Mouse (Mus musculus): ENCODE data around the gene Srgap2. TPM values are rescaled to one million over a fixed set of nuclear protein-coding genes. Genes with fewer than 3 reads are reported as not detected.

Srgap2 gene
- polyA plus RNA-seq, 1 experiment from 2014 or later: 19.5 TPM

GRCm38 (mm10) chr1:131284616-131285015 is 242.5 kb downstream of the Srgap2 start:
- no peak overlapping the region for H3K4me2 ChIP-seq (ENCODE audit: low read depth, severe bottlenecking)
- H3K27me3 ChIP-seq (ENCODE audit: control insufficient read depth, insufficient read depth, low read length): no peaks in the 10 kb centered on the region
- 86% methylated on average over 4 of the region's 4 CpGs for WGBS
- H3K36me3 ChIP-seq (ENCODE audit: control insufficient read depth, insufficient read depth, low read length): no peaks in the 10 kb centered on the region
- H3K4me1 ChIP-seq (ENCODE audit: control insufficient read depth, insufficient read depth, low read length): peaks cover under 1% of the 10 kb centered on the region; the same call in 1 of the 2 replicates
- DNase-seq (ENCODE audit: low spot score): no peak
- no peak overlapping the region for H3K4me3 ChIP-seq (ENCODE audit: low read depth, low read length)
- no peak overlapping the region for H3K27ac ChIP-seq (replicated peaks; ENCODE audit: low read depth, low read length)
- no peaks in the 10 kb centered on the region for H3K9me3 ChIP-seq (ENCODE audit: control insufficient read depth, low read length)
- no peak for ATAC-seq (ENCODE audit: insufficient number of reproducible peaks, low FRiP score, low TSS enrichment, low read depth)
- H3K9ac ChIP-seq (ENCODE audit: low read length): no peak overlapping the region

- Histone ChIP-seq H3K4me2 (ENCODE audit: low read depth, severe bottlenecking) (no peak overlapping the region), H3K27ac (replicated peaks; ENCODE audit: low read depth, low read length) (no peak overlapping the region), H3K27me3 (ENCODE audit: control insufficient read depth, insufficient read depth, low read length) (no peaks in the 10 kb centered on the region), H3K9me3 (ENCODE audit: control insufficient read depth, low read length) (no peaks in the 10 kb centered on the region), H3K36me3 (ENCODE audit: control insufficient read depth, insufficient read depth, low read length) (no peaks in the 10 kb centered on the region), H3K9ac (ENCODE audit: low read length) (no peak overlapping the region), H3K4me1 (ENCODE audit: control insufficient read depth, insufficient read depth, low read length) (peaks cover 3% of the 10 kb centered on the region; the same call in 1 of the 2 replicates), H3K4me3 (ENCODE audit: low read depth, low read length) (no peak overlapping the region)
- DNase-seq (ENCODE audit: low spot score) (no peak), ATAC-seq (ENCODE audit: insufficient number of reproducible peaks, low FRiP score, low TSS enrichment, low read depth) (no peak)
- WGBS: 76% methylated on average over 1 of the region's 1 CpGs
Measured at GRCm38 (mm10) chr1:131284167-131284566, 243.0 kb downstream of the Srgap2 start.

DNA sequence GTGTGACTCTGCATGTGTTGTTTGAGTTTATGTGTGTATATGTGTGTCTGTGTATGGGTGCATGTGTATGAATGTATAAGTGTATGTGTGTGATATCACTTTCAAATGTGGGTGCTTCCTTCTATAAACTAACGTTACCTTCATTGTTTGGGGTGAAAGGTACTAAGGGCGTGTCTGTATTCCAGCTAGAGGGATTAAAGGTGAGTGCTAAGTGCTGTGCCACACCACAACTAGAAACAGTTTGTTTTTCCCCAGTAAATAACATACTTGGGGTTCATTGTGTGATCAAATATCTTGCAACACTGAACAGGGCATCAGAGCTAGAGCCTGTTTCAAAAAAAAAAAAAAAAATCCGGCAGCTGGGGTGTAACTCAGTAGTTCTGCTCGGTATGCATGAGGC is 245.4 kb downstream of the Srgap2 start:
- DNase-seq (ENCODE audit: low spot score) (no peak), ATAC-seq (ENCODE audit: insufficient number of reproducible peaks, low FRiP score, low TSS enrichment, low read depth) (no peak)
- peaks cover 6% of the 10 kb centered on the region for H3K4me1 ChIP-seq (ENCODE audit: control insufficient read depth, insufficient read depth, low read length)
- 63% methylated on average over 4 of the region's 4 CpGs for WGBS
- no peak overlapping the region for H3K4me2 ChIP-seq (ENCODE audit: low read depth, severe bottlenecking)
- no peaks in the 10 kb centered on the region for H3K36me3 ChIP-seq (ENCODE audit: control insufficient read depth, insufficient read depth, low read length)
- no peak overlapping the region for H3K9ac ChIP-seq (ENCODE audit: low read length)
- H3K4me3 ChIP-seq (ENCODE audit: low read depth, low read length): no peak overlapping the region
- H3K9me3 ChIP-seq (ENCODE audit: control insufficient read depth, low read length): no peaks in the 10 kb centered on the region
- no peak overlapping the region for H3K27ac ChIP-seq (replicated peaks; ENCODE audit: low read depth, low read length)
- no peaks in the 10 kb centered on the region for H3K27me3 ChIP-seq (ENCODE audit: control insufficient read depth, insufficient read depth, low read length)

- ATAC-seq (ENCODE audit: insufficient number of reproducible peaks, low FRiP score, low TSS enrichment, low read depth) (no peak), DNase-seq (ENCODE audit: low spot score) (no peak)
- Histone ChIP-seq H3K9ac (ENCODE audit: low read length) (no peak overlapping the region), H3K27me3 (ENCODE audit: control insufficient read depth, insufficient read depth, low read length) (no peaks in the 10 kb centered on the region), H3K4me1 (ENCODE audit: control insufficient read depth, insufficient read depth, low read length) (peaks cover 6% of the 10 kb centered on the region), H3K9me3 (ENCODE audit: control insufficient read depth, low read length) (no peaks in the 10 kb centered on the region), H3K27ac (replicated peaks; ENCODE audit: low read depth, low read length) (no peak overlapping the region), H3K4me3 (ENCODE audit: low read depth, low read length) (no peak overlapping the region), H3K4me2 (ENCODE audit: low read depth, severe bottlenecking) (no peak overlapping the region), H3K36me3 (ENCODE audit: control insufficient read depth, insufficient read depth, low read length) (no peaks in the 10 kb centered on the region)
- WGBS: 41% methylated on average over 3 of the region's 3 CpGs
Measured at GRCm38 (mm10) chr1:131280280-131280679, 246.9 kb downstream of the Srgap2 start.

DNA sequence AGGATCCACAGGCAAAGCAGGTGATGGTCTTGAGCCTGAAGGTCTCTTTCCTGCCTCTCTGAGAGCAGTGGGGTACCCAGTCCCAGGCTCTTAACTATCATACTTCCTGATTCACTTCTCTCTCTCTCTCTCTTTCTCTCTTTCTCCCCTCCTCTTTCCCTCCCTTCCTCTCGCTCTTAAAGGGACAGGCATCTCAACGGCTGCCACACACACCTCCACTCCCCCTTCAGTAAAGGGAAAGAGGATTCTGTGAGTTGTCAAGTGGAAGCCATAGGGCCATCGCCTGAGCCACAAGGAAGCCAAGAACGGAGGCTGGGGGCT is 247.7 kb downstream of the Srgap2 start, which contains the start of gene Ikbke:
TSS of gene Ikbke (minus strand) at position 151 of the 321 bp plus-strand sequence.
- no peaks in the 10 kb centered on the region for H3K9me3 ChIP-seq (ENCODE audit: control insufficient read depth, low read length)
- H3K4me1 ChIP-seq (ENCODE audit: control insufficient read depth, insufficient read depth, low read length): peaks cover 6% of the 10 kb centered on the region
- peak within 1 kb of the TSS; percentile 17 for H3K9ac ChIP-seq (ENCODE audit: low read length)
- WGBS: 46% methylated on average over 4 of the region's 4 CpGs
- peak within 1 kb of the TSS; percentile 26 for H3K4me2 ChIP-seq (ENCODE audit: low read depth, severe bottlenecking)
- H3K27me3 ChIP-seq (ENCODE audit: control insufficient read depth, insufficient read depth, low read length): no peaks in the 10 kb centered on the region
- ATAC-seq (ENCODE audit: insufficient number of reproducible peaks, low FRiP score, low TSS enrichment, low read depth) (no peak), DNase-seq (ENCODE audit: low spot score) (no peak)
- H3K36me3 ChIP-seq (ENCODE audit: control insufficient read depth, insufficient read depth, low read length): no peaks in the 10 kb centered on the region
- H3K27ac ChIP-seq (replicated peaks; ENCODE audit: low read depth, low read length): no peak within 1 kb of the TSS
- H3K4me3 ChIP-seq (ENCODE audit: low read depth, low read length): no peak within 1 kb of the TSS

DNA sequence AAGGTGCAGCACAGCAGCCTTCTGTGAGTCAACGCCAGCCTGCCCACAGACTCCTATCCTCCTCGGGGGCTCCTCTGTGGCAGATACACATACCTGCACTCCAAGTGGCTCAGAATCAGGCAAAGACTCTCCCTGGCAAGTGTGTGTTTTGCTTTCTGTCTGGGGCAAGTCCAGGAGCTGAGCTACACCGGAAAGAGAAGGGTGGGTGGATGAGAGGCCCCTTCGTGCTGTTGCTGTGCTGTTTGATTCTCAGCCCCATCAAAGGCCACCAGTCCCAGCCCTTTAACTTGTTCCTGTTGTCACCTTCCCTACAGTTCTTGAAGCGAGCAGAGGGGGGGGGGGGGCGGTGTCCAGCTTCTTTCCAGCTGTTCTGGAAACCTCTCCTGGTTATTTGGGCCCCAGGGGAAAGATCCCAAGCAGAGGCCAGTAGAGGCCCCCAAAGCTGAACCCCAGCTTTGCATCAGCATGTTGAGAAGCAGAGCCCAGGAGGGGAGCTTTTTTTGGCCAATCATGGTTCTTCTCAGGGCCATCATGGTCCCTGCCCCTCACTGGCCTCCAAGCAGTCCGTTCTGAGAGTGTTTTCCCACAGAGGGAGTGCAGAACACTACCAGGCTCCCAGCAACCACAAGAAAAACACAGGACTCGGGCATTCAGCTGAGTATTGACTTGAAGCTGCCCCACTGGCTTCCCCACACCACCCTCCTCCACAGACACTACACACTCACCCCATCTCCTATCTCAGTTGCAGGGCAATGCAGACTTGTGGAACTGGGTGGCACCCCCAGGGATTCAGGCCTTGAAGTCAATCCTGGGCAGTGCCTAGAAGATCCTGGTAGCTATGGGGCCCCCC is 248.3 kb downstream of the Srgap2 start:
- H3K4me1 ChIP-seq (ENCODE audit: control insufficient read depth, insufficient read depth, low read length): peaks cover 6% of the 10 kb centered on the region
- no peaks in the 10 kb centered on the region for H3K36me3 ChIP-seq (ENCODE audit: control insufficient read depth, insufficient read depth, low read length)
- no peak for ATAC-seq (ENCODE audit: insufficient number of reproducible peaks, low FRiP score, low TSS enrichment, low read depth)
- no peak overlapping the region for H3K4me3 ChIP-seq (ENCODE audit: low read depth, low read length)
- no peaks in the 10 kb centered on the region for H3K27me3 ChIP-seq (ENCODE audit: control insufficient read depth, insufficient read depth, low read length)
- WGBS: 36% methylated on average over 8 of the region's 8 CpGs
- H3K27ac ChIP-seq (replicated peaks; ENCODE audit: low read depth, low read length): no peak overlapping the region
- no peak for DNase-seq (ENCODE audit: low spot score)
- H3K9me3 ChIP-seq (ENCODE audit: control insufficient read depth, low read length): no peaks in the 10 kb centered on the region
- peak overlapping the region; percentile 17 for H3K9ac ChIP-seq (ENCODE audit: low read length)
- peak overlapping the region; percentile 26 for H3K4me2 ChIP-seq (ENCODE audit: low read depth, severe bottlenecking)

DNA sequence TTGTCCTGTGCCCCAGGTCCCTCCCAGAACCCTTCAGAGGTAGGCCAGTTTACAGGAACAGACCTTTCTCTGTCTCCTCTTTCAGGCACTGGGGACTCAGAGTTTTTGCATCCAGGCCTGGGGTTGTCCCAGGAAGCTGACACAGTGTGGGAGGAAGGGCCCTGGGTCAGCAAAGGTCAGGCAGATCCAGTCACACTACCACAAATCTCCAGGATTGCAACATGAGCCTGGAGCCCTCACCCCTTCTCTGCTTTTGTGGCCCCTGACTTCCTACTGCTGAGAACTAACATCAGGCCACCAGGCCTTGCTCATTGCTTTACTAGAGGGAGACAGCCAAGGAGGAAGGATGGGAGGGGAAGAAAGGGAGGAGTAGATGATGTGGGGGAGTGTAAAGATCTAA is 250.3 kb downstream of the Srgap2 start:
- no peak for DNase-seq (ENCODE audit: low spot score)
- peaks cover 6% of the 10 kb centered on the region for H3K4me1 ChIP-seq (ENCODE audit: control insufficient read depth, insufficient read depth, low read length)
- no peak overlapping the region for H3K4me2 ChIP-seq (ENCODE audit: low read depth, severe bottlenecking)
- H3K27me3 ChIP-seq (ENCODE audit: control insufficient read depth, insufficient read depth, low read length): no peaks in the 10 kb centered on the region
- H3K36me3 ChIP-seq (ENCODE audit: control insufficient read depth, insufficient read depth, low read length): no peaks in the 10 kb centered on the region
- no peak overlapping the region for H3K9ac ChIP-seq (ENCODE audit: low read length)
- ATAC-seq (ENCODE audit: insufficient number of reproducible peaks, low FRiP score, low TSS enrichment, low read depth): no peak
- no peaks in the 10 kb centered on the region for H3K9me3 ChIP-seq (ENCODE audit: control insufficient read depth, low read length)
- H3K4me3 ChIP-seq (ENCODE audit: low read depth, low read length): no peak overlapping the region
- H3K27ac ChIP-seq (replicated peaks; ENCODE audit: low read depth, low read length): no peak overlapping the region

GRCm38 (mm10) chr1:131275577-131275976 is 251.6 kb downstream of the Srgap2 start:
- no peaks in the 10 kb centered on the region for H3K9me3 ChIP-seq (ENCODE audit: control insufficient read depth, low read length)
- H3K4me3 ChIP-seq (ENCODE audit: low read depth, low read length): no peak overlapping the region
- no peak for ATAC-seq (ENCODE audit: insufficient number of reproducible peaks, low FRiP score, low TSS enrichment, low read depth)
- H3K36me3 ChIP-seq (ENCODE audit: control insufficient read depth, insufficient read depth, low read length): no peaks in the 10 kb centered on the region
- no peak overlapping the region for H3K9ac ChIP-seq (ENCODE audit: low read length)
- no peak overlapping the region for H3K27ac ChIP-seq (replicated peaks; ENCODE audit: low read depth, low read length)
- 75% methylated on average over 13 of the region's 14 CpGs for WGBS
- no peaks in the 10 kb centered on the region for H3K27me3 ChIP-seq (ENCODE audit: control insufficient read depth, insufficient read depth, low read length)
- DNase-seq (ENCODE audit: low spot score): no peak
- H3K4me1 ChIP-seq (ENCODE audit: control insufficient read depth, insufficient read depth, low read length): peaks cover 6% of the 10 kb centered on the region
- no peak overlapping the region for H3K4me2 ChIP-seq (ENCODE audit: low read depth, severe bottlenecking)
